Mouse (Mus musculus) forebrain, embryonic 14.5 days (tissue): ENCODE measurements at regions not wholly inside any gene's neighbourhood (a gene's known extent, or its start where the extent isn't known, plus 50 kb on each side); places are given as distances from the start of the nearest gene placed in this dataset.

Experiments
- ATAC-seq: fragments of 200-750 bp; cut with Nextera tagmentation; 2 replicates; pipeline ENCODE4 v1.8.0; 2017; ENCODE audit warnings: mild to moderate bottlenecking, moderate library complexity
- DNase-seq: peaks from one replicate; pipeline ENCODE4 v3.0.0-alpha.2; 2015; ENCODE audit warnings: low spot score
- H3K27ac ChIP-seq: fragments of 300-500 bp; sonication (generic); 2 replicates; pipeline ENCODE4 v1.5.1; 2014; ENCODE audit warnings: low read depth, mild to moderate bottlenecking, control low read depth, low read length, moderate library complexity
- H3K27me3 ChIP-seq: fragments of 300-500 bp; sonication (generic); replicated peaks from 2 replicates; pipeline ENCODE4 v1.6.1; 2014; ENCODE audit warnings: low read length, control low read depth, mixed read lengths; ENCODE audit not compliant: control insufficient read depth, insufficient read depth
- H3K36me3 ChIP-seq: fragments of 300-500 bp; sonication (generic); 2 replicates; pipeline ENCODE4 v1.6.1; 2014; ENCODE audit warnings: low read length, control low read depth; ENCODE audit not compliant: control insufficient read depth, insufficient read depth
- H3K4me1 ChIP-seq: fragments of 300-500 bp; sonication (generic); 2 replicates; pipeline ENCODE4 v1.6.1; 2014; ENCODE audit warnings: antibody characterized with exemption, low read length, control low read depth; ENCODE audit not compliant: control insufficient read depth, insufficient read depth
- H3K4me2 ChIP-seq: fragments of 300-500 bp; sonication (generic); 2 replicates; pipeline ENCODE4 v1.6.1; 2014; ENCODE audit warnings: mild to moderate bottlenecking, control low read depth, low read length
- H3K4me3 ChIP-seq: fragments of 300-500 bp; sonication (generic); 2 replicates; pipeline ENCODE4 v1.5.1; 2014; ENCODE audit warnings: low read depth, low read length, control low read depth
- H3K9ac ChIP-seq: fragments of 300-500 bp; sonication (generic); 2 replicates; pipeline ENCODE4 v1.6.1; 2014; ENCODE audit warnings: mild to moderate bottlenecking, low read length, control low read depth, moderate library complexity
- H3K9me3 ChIP-seq: fragments of 300-500 bp; sonication (generic); replicated peaks from 2 replicates; pipeline ENCODE4 v1.6.1; 2016; ENCODE audit warnings: low read length, control low read depth, mixed read lengths; ENCODE audit not compliant: control insufficient read depth
- WGBS: fragments of 180-500 bp; shearing (Covaris S2); extraction: QIAGEN DNeasy Blood & Tissue Kit; methylation state at CpG from one replicate; pipeline ENCODE4 v1.1.7; 2014; 5-methylcytosine and 5-hydroxymethylcytosine counted together

GRCm38 (mm10) chr17:45917647-45918046, 114.5 kb downstream of the Vegfa start:
- H3K27me3 ChIP-seq, result no peaks in the 10 kb centered on the region
- H3K4me3 ChIP-seq, result no peak overlapping the region
- H3K4me1 ChIP-seq, result no peaks in the 10 kb centered on the region
- no peaks in the 10 kb centered on the region for H3K36me3 ChIP-seq
- H3K9ac ChIP-seq, result no peak overlapping the region
- no peak overlapping the region for H3K4me2 ChIP-seq
- H3K27ac ChIP-seq, result no peak overlapping the region
- ATAC-seq, result no peak
- 93% methylated on average over 2 of the region's 2 CpGs for WGBS
- no peaks in the 10 kb centered on the region for H3K9me3 ChIP-seq
- no peak for DNase-seq

- no peak overlapping the region for H3K9ac ChIP-seq
- no peak overlapping the region for H3K4me2 ChIP-seq
- DNase-seq (no peak), ATAC-seq (no peak)
- no peaks in the 10 kb centered on the region for H3K9me3 ChIP-seq
- no peaks in the 10 kb centered on the region for H3K27me3 ChIP-seq
- H3K4me1 ChIP-seq, result no peaks in the 10 kb centered on the region
- H3K36me3 ChIP-seq, result no peaks in the 10 kb centered on the region
- 81% methylated on average over 4 of the region's 4 CpGs for WGBS
- H3K4me3 ChIP-seq, result no peak overlapping the region
- no peak overlapping the region for H3K27ac ChIP-seq
Observed at GRCm38 (mm10) chr17:45916937-45917336, 115.2 kb downstream of the Vegfa start.

- Histone ChIP-seq H3K4me2 (no peak overlapping the region), H3K27me3 (no peaks in the 10 kb centered on the region), H3K36me3 (no peaks in the 10 kb centered on the region), H3K27ac (no peak overlapping the region), H3K9me3 (no peaks in the 10 kb centered on the region), H3K4me3 (no peak overlapping the region), H3K9ac (no peak overlapping the region), H3K4me1 (no peaks in the 10 kb centered on the region)
- DNase-seq, result no peak
- ATAC-seq, result no peak
- 86% methylated on average over 9 of the region's 9 CpGs for WGBS
Observed at GRCm38 (mm10) chr17:45914706-45915240, 117.4 kb downstream of the Vegfa start.

GRCm38 (mm10) chr17:45914237-45914636, 117.9 kb downstream of the Vegfa start:
- H3K4me1 ChIP-seq, result no peaks in the 10 kb centered on the region
- H3K36me3 ChIP-seq, result no peaks in the 10 kb centered on the region
- no peaks in the 10 kb centered on the region for H3K9me3 ChIP-seq
- H3K27ac ChIP-seq, result no peak overlapping the region
- H3K9ac ChIP-seq, result no peak overlapping the region
- no peak overlapping the region for H3K4me2 ChIP-seq
- DNase-seq (no peak), ATAC-seq (no peak)
- no peaks in the 10 kb centered on the region for H3K27me3 ChIP-seq
- no peak overlapping the region for H3K4me3 ChIP-seq
- 96% methylated on average over 1 of the region's 1 CpGs for WGBS

GRCm38 (mm10) chr17:45913671-45914070, 118.5 kb downstream of the Vegfa start:
- H3K4me2 ChIP-seq, result no peak overlapping the region
- H3K4me1 ChIP-seq, result no peaks in the 10 kb centered on the region
- no peaks in the 10 kb centered on the region for H3K9me3 ChIP-seq
- no peaks in the 10 kb centered on the region for H3K27me3 ChIP-seq
- H3K9ac ChIP-seq, result no peak overlapping the region
- H3K4me3 ChIP-seq, result no peak overlapping the region
- no peak overlapping the region for H3K27ac ChIP-seq
- H3K36me3 ChIP-seq, result no peaks in the 10 kb centered on the region
- WGBS, result 86% methylated on average over 4 of the region's 4 CpGs
- no peak for DNase-seq
- no peak for ATAC-seq

GRCm38 (mm10) chr17:45912165-45912564, 120.0 kb downstream of the Vegfa start:
- Histone ChIP-seq H3K4me2 (no peak overlapping the region), H3K9ac (no peak overlapping the region), H3K27ac (no peak overlapping the region), H3K9me3 (no peaks in the 10 kb centered on the region), H3K4me3 (no peak overlapping the region), H3K27me3 (no peaks in the 10 kb centered on the region), H3K4me1 (no peaks in the 10 kb centered on the region), H3K36me3 (no peaks in the 10 kb centered on the region)
- DNase-seq (no peak), ATAC-seq (no peak)
- WGBS, result 93% methylated on average over 3 of the region's 3 CpGs

- 88% methylated on average over 13 of the region's 13 CpGs for WGBS
- H3K9me3 ChIP-seq, result no peaks in the 10 kb centered on the region
- no peak overlapping the region for H3K27ac ChIP-seq
- H3K9ac ChIP-seq, result no peak overlapping the region
- ATAC-seq (no peak), DNase-seq (no peak)
- no peaks in the 10 kb centered on the region for H3K4me1 ChIP-seq
- no peaks in the 10 kb centered on the region for H3K27me3 ChIP-seq
- no peaks in the 10 kb centered on the region for H3K36me3 ChIP-seq
- no peak overlapping the region for H3K4me2 ChIP-seq
- H3K4me3 ChIP-seq, result no peak overlapping the region
Observed at GRCm38 (mm10) chr17:45911201-45911731, 120.9 kb downstream of the Vegfa start.

- no peaks in the 10 kb centered on the region for H3K9me3 ChIP-seq
- no peak for DNase-seq
- H3K4me2 ChIP-seq, result no peak overlapping the region
- no peak overlapping the region for H3K27ac ChIP-seq
- no peak overlapping the region for H3K4me3 ChIP-seq
- H3K9ac ChIP-seq, result no peak overlapping the region
- 79% methylated on average over 3 of the region's 3 CpGs for WGBS
- H3K27me3 ChIP-seq, result no peaks in the 10 kb centered on the region
- H3K4me1 ChIP-seq, result no peaks in the 10 kb centered on the region
- H3K36me3 ChIP-seq, result no peaks in the 10 kb centered on the region
- no peak for ATAC-seq
Observed at GRCm38 (mm10) chr17:45910245-45910644, 121.9 kb downstream of the Vegfa start.

GRCm38 (mm10) chr17:45907587-45907986, 124.6 kb downstream of the Vegfa start:
- 56% methylated on average over 11 of the region's 11 CpGs for WGBS
- no peak for DNase-seq
- no peaks in the 10 kb centered on the region for H3K27me3 ChIP-seq

More at GRCm38 (mm10) chr17:45907587-45907986, 124.6 kb downstream of the Vegfa start:
- Histone ChIP-seq H3K4me2 (no peak overlapping the region), H3K9ac (no peak overlapping the region), H3K36me3 (no peaks in the 10 kb centered on the region), H3K9me3 (no peaks in the 10 kb centered on the region), H3K27ac (no peak overlapping the region), H3K4me3 (no peak overlapping the region), H3K4me1 (no peaks in the 10 kb centered on the region)
- ATAC-seq, result no peak
